Mouse (Mus musculus): ENCODE data around the gene Mta2. TPM values are rescaled to one million over a fixed set of nuclear protein-coding genes. Genes with fewer than 3 reads are reported as not detected.

The Mta2 gene
- polyA plus RNA-seq, 1 experiment from 2014 or later, result 45.7 TPM

DNA sequence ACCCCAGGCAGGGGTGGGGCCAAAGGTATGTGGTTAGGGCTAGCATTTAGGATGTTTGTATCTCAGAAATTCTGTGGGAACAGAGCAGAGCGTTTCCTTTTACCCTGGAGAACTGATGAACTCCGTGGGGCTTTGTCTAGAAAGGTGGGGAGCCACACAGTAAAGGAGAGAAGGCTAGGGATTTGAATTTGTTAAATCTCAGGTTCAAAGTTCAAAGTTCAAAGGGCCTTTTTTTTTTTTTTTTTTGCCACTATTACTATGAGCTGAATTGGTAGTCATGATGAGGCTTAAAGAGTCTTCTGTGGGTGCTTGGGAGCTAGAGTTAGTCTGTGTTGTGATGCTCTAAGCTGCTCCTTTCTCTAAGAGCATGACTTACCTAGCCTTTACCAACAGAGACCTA is 4.9 kb upstream of the Mta2 start:
- peaks cover 10% of the 10 kb centered on the region for H3K4me1 ChIP-seq (ENCODE audit: insufficient read depth)
- no peak overlapping the region for H3K4me2 ChIP-seq (ENCODE audit: low read depth, low read length)
- H3K4me3 ChIP-seq (ENCODE audit: low read depth, low read length), result no peak overlapping the region
- ATAC-seq, result no peak
- H3K36me3 ChIP-seq (replicated peaks; ENCODE audit: insufficient read depth, low read length), result peaks cover 50% of the 10 kb centered on the region
- TF ChIP-seq EP300 (IDR thresholded peaks at IDR 0.05; ENCODE audit: low read depth), result no peak
- no peak for TF ChIP-seq CTCF (IDR thresholded peaks at IDR 0.05; ENCODE audit: low read depth)
- H3K9me3 ChIP-seq (ENCODE audit: low read length), result no peaks in the 10 kb centered on the region
- no peaks in the 10 kb centered on the region for H3K27me3 ChIP-seq (ENCODE audit: insufficient read depth, low read length)
- DNase-seq, result no peak
- no peak overlapping the region for H3K9ac ChIP-seq (replicated peaks)
- WGBS (ENCODE audit: insufficient replicate concordance), result 65% methylated on average over 2 of the region's 2 CpGs
- no peak overlapping the region for H3K27ac ChIP-seq (ENCODE audit: low read depth)

DNA sequence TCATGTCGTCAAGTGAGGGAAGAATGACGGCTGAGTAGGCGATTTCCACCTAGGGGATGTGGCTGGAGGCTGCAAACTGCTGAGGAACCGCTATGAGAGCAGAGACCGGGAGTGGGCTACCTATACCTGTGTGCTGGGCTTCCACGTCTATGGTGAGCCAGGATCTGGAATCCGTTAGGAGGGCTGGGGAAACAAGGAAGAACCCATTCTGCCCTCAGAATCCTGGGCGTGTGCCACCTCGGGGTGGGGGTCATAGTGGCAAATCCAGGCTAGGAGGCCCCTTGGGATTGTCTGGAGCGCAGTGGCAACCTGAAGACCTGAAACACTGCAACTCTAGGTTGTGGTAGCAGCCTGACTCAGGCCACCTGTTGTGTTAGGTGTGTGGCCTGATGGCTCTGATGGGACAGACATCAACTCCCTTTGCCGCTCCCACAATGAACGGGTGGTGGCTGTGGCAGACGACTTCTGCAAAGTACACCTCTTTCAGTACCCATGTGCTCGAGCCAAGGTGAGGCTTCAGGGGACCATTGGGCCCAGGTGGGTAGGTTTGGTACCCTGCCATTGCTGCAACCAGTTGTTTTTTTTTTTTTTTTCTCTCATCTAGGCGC is 1.0 kb upstream of the Mta2 start:
- H3K36me3 ChIP-seq (replicated peaks; ENCODE audit: insufficient read depth, low read length), result peaks cover 39% of the 10 kb centered on the region
- no peaks in the 10 kb centered on the region for H3K9me3 ChIP-seq (ENCODE audit: low read length)
- WGBS (ENCODE audit: insufficient replicate concordance), result 83% methylated on average over 15 of the region's 15 CpGs
- DNase-seq (no peak), ATAC-seq (no peak)
- H3K27me3 ChIP-seq (ENCODE audit: insufficient read depth, low read length), result no peaks in the 10 kb centered on the region
- H3K4me1 ChIP-seq (ENCODE audit: insufficient read depth), result peaks cover 36% of the 10 kb centered on the region
- H3K4me2 ChIP-seq (ENCODE audit: low read depth, low read length), result no peak overlapping the region
- peak overlapping the region; percentile 98 for H3K9ac ChIP-seq (replicated peaks)
- no peak overlapping the region for H3K27ac ChIP-seq (ENCODE audit: low read depth)
- 0 out of 2 replicates have a peak overlapping the region, but pooled peaks have one; percentile 90 for H3K4me3 ChIP-seq (ENCODE audit: low read depth, low read length)
- TF ChIP-seq CTCF (IDR thresholded peaks at IDR 0.05; ENCODE audit: low read depth) (no peak), EP300 (IDR thresholded peaks at IDR 0.05; ENCODE audit: low read depth) (no peak)

GRCm38 (mm10) chr19:8941136-8941514 is 550 bp upstream of the Mta2 start:
- TF ChIP-seq CTCF (IDR thresholded peaks at IDR 0.05; ENCODE audit: low read depth), result no peak
- TF ChIP-seq EP300 (IDR thresholded peaks at IDR 0.05; ENCODE audit: low read depth), result no peak
- Histone ChIP-seq H3K4me2 (ENCODE audit: low read depth, low read length) (peak overlapping the region; percentile 77), H3K36me3 (replicated peaks; ENCODE audit: insufficient read depth, low read length) (peaks cover 43% of the 10 kb centered on the region), H3K4me1 (ENCODE audit: insufficient read depth) (peaks cover 36% of the 10 kb centered on the region), H3K9ac (replicated peaks) (peak overlapping the region; percentile 98), H3K4me3 (ENCODE audit: low read depth, low read length) (peak overlapping the region; percentile 90), H3K27me3 (ENCODE audit: insufficient read depth, low read length) (no peaks in the 10 kb centered on the region), H3K27ac (ENCODE audit: low read depth) (peak overlapping the region; percentile 80), H3K9me3 (ENCODE audit: low read length) (no peaks in the 10 kb centered on the region)
- ATAC-seq, result no peak
- no peak for DNase-seq
- WGBS (ENCODE audit: insufficient replicate concordance), result 49% methylated on average over 10 of the region's 10 CpGs

DNA sequence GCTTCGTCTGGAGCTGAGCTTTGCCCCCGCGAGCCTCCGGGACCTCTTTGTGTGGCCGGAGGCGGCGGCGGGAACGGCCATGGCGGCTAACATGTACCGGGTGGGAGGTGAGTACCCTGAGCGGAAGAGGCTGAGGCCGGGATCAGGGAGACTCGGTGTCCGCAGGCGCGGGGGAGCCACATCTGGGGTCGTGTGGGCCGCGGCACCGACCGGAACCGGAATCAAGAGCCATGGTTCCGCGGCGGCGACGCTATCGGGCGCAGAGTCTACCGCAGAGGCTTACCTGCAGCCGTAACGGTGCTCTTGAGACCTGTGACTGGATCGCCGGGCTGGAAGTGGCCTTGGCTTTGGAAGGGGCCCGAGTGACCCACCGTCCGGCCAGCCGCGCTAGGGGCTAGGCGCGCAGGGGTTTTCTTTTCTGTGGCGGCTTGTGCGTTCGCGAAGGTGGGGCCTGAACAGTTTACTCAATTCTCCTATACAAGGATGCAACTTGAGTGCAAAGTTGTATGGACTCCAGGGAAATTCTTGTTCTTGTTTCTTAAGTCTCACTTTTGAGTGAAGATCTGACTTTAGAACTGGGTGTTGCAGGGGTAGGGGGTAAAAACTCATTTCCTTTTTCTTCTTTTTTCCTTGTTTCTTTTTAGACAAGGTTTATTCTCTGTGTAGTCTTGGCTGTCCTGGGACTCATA is 745 bp downstream of the Mta2 start:
- peak; percentile 73 for DNase-seq

GRCm38 (mm10) chr19:8943047-8943446 is 1.4 kb downstream of the Mta2 start:
- Histone ChIP-seq H3K4me2 (ENCODE audit: low read depth, low read length) (peak overlapping the region; percentile 77), H3K4me3 (ENCODE audit: low read depth, low read length) (peak overlapping the region; percentile 90), H3K9ac (replicated peaks) (peak overlapping the region; percentile 98), H3K4me1 (ENCODE audit: insufficient read depth) (peaks cover 38% of the 10 kb centered on the region), H3K27ac (ENCODE audit: low read depth) (peak overlapping the region; percentile 99; the same call in 1 of the 2 replicates), H3K36me3 (replicated peaks; ENCODE audit: insufficient read depth, low read length) (peaks cover 48% of the 10 kb centered on the region), H3K9me3 (ENCODE audit: low read length) (no peaks in the 10 kb centered on the region), H3K27me3 (ENCODE audit: insufficient read depth, low read length) (no peaks in the 10 kb centered on the region)
- no peak for DNase-seq
- no peak for ATAC-seq
- 45% methylated on average over 2 of the region's 2 CpGs for WGBS (ENCODE audit: insufficient replicate concordance)
- TF ChIP-seq EP300 (IDR thresholded peaks at IDR 0.05; ENCODE audit: low read depth) (no peak), CTCF (IDR thresholded peaks at IDR 0.05; ENCODE audit: low read depth) (no peak)

More for the DNA sequence above, 745 bp downstream of the Mta2 start:
- WGBS (ENCODE audit: insufficient replicate concordance), result 1% methylated on average over 45 of the region's 46 CpGs
- Histone ChIP-seq H3K36me3 (replicated peaks; ENCODE audit: insufficient read depth, low read length) (peaks cover 43% of the 10 kb centered on the region), H3K4me2 (ENCODE audit: low read depth, low read length) (peak overlapping the region; percentile 77), H3K4me3 (ENCODE audit: low read depth, low read length) (peak overlapping the region; percentile 90), H3K4me1 (ENCODE audit: insufficient read depth) (peaks cover 38% of the 10 kb centered on the region), H3K9me3 (ENCODE audit: low read length) (no peaks in the 10 kb centered on the region), H3K9ac (replicated peaks) (peak overlapping the region; percentile 98), H3K27ac (ENCODE audit: low read depth) (peak overlapping the region; percentile 99), H3K27me3 (ENCODE audit: insufficient read depth, low read length) (no peaks in the 10 kb centered on the region)
- ATAC-seq, result peak; percentile 43
- no peak for TF ChIP-seq CTCF (IDR thresholded peaks at IDR 0.05; ENCODE audit: low read depth)
- TF ChIP-seq EP300 (IDR thresholded peaks at IDR 0.05; ENCODE audit: low read depth), result no peak

- TF ChIP-seq EP300 (IDR thresholded peaks at IDR 0.05; ENCODE audit: low read depth) (peak; percentile 74), CTCF (IDR thresholded peaks at IDR 0.05; ENCODE audit: low read depth) (no peak)
- Histone ChIP-seq H3K27ac (ENCODE audit: low read depth) (peak overlapping the region; percentile 99), H3K4me3 (ENCODE audit: low read depth, low read length) (peak overlapping the region; percentile 90), H3K36me3 (replicated peaks; ENCODE audit: insufficient read depth, low read length) (peaks cover 53% of the 10 kb centered on the region), H3K9ac (replicated peaks) (peak overlapping the region; percentile 98), H3K27me3 (ENCODE audit: insufficient read depth, low read length) (no peaks in the 10 kb centered on the region), H3K4me1 (ENCODE audit: insufficient read depth) (peaks cover 38% of the 10 kb centered on the region), H3K4me2 (ENCODE audit: low read depth, low read length) (peak overlapping the region; percentile 77), H3K9me3 (ENCODE audit: low read length) (no peaks in the 10 kb centered on the region)
- 23% methylated on average over 5 of the region's 5 CpGs for WGBS (ENCODE audit: insufficient replicate concordance)
- 0 out of 2 replicates have a peak, but pooled peaks have one; percentile 1 for ATAC-seq
- DNase-seq, result peak; percentile 75
Measured at GRCm38 (mm10) chr19:8944062-8944461, 2.4 kb downstream of the Mta2 start.

Measured in liver, postnatal 0 days (tissue).